Mouse (Mus musculus) testis, adult 2 months (tissue): ENCODE measurements at regions not wholly inside any gene's neighbourhood (a gene's known extent, or its start where the extent isn't known, plus 50 kb on each side); places are given as distances from the start of the nearest gene placed in this dataset.

ENCODE experiments used
- CTCF ChIP-seq: fragments of 200-500 bp; IDR thresholded peaks from 2 replicates; pipeline ENCODE4 v1.5.1; 2012; ENCODE audit warnings: low read depth, mild to moderate bottlenecking, inconsistent platforms, low read length, moderate library complexity; ENCODE audit not compliant: control insufficient read depth, insufficient read depth, insufficient replicate concordance
- POLR2A ChIP-seq: fragments of 200-500 bp; IDR thresholded peaks from 2 replicates; pipeline ENCODE4 v1.6.1; 2012; ENCODE audit warnings: low read depth, mild to moderate bottlenecking, inconsistent platforms, low read length, moderate library complexity; ENCODE audit not compliant: control insufficient read depth

DNA sequence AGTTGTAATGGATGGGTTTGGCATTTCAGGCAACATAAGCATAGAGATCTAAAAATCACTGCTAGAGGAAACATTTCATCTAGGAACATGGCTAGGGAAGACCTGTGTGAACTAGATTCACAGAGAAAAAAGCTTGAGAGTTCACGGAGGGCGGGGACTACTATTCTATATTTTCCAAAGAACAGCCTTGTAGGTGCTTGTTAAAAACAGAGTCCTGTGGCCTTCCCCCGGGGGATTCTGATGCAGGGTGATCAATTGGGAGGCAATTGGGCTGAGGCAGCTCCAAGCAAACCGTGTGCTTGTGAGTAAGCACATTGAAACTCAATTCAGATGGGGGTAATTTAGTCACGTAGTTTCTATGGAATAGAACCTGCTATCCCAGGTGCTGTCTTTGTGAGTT, 112.0 kb downstream of the Mterf1b start:
- TF ChIP-seq CTCF (no peak), POLR2A (no peak)
